Mouse (Mus musculus) splenic B cell, adult 2 months (primary cell): ENCODE measurements around the gene Il21.

ENCODE experiments used
- DNase-seq: peaks from one replicate; pipeline ENCODE4 v3.0.0-alpha.2; 2011; ENCODE audit warnings: low read depth, low spot score
- H3K27me3 ChIP-seq: 2 replicates; pipeline ENCODE4 v1.6.1; 2012; ENCODE audit warnings: mild to moderate bottlenecking, low read length, moderate library complexity, mixed read lengths; ENCODE audit not compliant: control insufficient read depth, poor library complexity, insufficient read depth, severe bottlenecking
- H3K36me3 ChIP-seq: 2 replicates; pipeline ENCODE4 v1.6.1; 2012; ENCODE audit warnings: mild to moderate bottlenecking, low read length, moderate library complexity, mixed read lengths; ENCODE audit not compliant: control insufficient read depth, poor library complexity, insufficient read depth, severe bottlenecking

The Il21 gene

GRCm38 (mm10) chr3:37219071-37219470 lies 13.4 kb downstream of the Il21 start:
- H3K27me3 ChIP-seq = no peaks in the 10 kb centered on the region
- peak; percentile 38 for DNase-seq

DNA sequence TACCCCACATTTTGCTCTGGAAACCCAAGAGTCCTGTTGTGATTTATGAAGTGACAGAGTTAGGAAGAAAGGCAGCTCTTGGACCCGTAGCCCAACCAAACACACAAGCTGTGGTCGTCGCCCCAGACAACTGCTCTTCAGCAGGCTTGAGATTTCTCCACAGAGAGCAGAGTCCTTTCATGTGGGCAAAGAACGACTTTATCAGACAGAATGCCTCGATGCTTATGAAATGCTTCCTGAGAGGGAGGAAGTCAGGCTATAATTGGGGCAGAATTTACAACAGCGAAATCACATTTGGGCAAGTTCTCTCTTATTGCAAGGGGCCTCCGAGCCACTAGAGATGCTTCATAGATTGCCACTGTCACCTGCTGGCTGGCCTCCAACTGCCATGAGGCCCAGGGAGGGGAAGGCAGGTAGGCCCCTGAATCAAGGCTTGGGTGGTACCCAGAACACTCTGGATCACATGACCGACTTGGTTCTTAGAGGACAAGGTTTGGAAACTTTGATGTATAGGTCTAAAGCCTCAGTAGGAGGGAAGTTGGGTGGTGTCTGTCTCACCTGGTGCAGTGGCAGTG lies 27.1 kb downstream of the Il21 start:
- Histone ChIP-seq H3K27me3 (no peaks in the 10 kb centered on the region), H3K36me3 (no peaks in the 10 kb centered on the region)
- peak; percentile 12 for DNase-seq

More at GRCm38 (mm10) chr3:37219071-37219470, 13.4 kb downstream of the Il21 start:
- H3K36me3 ChIP-seq = no peaks in the 10 kb centered on the region

DNA sequence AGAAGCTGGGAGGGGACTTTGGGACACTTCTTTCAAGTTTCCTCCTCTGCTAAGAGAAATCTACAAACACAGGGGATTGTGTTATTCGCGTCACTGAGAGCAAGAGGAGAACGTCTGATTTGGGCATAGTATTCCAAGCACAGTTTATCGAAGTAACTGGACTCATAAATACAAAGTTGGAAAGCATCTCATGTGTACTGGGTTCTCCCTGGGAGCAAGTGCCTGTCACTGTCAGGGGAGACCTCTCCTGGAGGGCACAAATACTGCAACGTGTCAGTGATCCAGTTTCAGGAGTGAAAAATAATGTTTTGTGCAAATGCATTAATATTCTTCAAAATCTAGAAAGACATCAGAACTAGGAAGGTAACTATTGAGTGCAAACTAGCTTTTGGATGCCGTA lies 27.9 kb downstream of the Il21 start:
- Histone ChIP-seq H3K27me3 (no peaks in the 10 kb centered on the region), H3K36me3 (no peaks in the 10 kb centered on the region)
- peak; percentile 32 for DNase-seq

GRCm38 (mm10) chr3:37203984-37204428 lies 28.4 kb downstream of the Il21 start:
- no peaks in the 10 kb centered on the region for H3K27me3 ChIP-seq

DNA sequence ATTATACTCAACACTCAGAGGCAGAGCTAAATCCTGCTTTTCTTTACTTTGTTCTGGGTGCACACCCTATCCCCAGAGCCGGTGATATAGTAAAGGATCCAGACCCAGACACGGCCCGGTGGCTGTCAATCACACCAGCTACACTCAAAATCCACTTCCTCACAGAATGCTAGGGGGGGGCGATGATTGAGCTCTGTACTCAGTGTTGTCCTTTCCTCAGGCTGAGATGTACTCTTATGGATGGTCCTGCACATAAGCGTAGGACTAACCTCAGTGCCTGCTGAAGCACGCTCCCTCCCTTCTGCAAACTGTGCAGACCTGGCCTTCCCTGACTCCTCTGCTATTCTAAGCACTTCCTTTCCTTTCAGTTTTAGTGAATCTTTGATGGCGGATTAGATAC lies 29.6 kb downstream of the Il21 start:
- DNase-seq = no peak
- Histone ChIP-seq H3K27me3 (no peaks in the 10 kb centered on the region), H3K36me3 (no peaks in the 10 kb centered on the region)

More at GRCm38 (mm10) chr3:37203984-37204428, 28.4 kb downstream of the Il21 start:
- H3K36me3 ChIP-seq = no peaks in the 10 kb centered on the region
- DNase-seq = peak; percentile 90

GRCm38 (mm10) chr3:37201122-37201916 lies 31.1 kb downstream of the Il21 start:
- H3K27me3 ChIP-seq = no peaks in the 10 kb centered on the region
- DNase-seq = no peak
- H3K36me3 ChIP-seq = no peaks in the 10 kb centered on the region

DNA sequence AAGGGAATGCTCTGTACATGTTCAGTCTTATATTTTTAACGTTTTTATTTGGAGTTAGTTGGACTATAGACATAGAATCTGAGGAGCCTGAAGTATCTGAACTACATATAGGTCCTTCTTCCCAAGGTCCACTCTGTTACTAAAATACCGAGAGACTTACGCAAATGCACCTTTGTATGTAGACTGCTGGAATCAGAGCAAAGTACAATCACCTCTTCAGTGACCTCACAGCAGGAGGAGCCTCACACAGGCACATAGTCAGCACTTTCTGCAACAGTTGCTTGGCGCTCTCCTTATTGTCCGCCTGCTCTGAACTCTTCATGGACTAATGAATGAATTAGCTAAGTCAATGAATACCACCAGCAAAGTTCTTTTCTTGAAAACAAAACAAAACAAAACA lies 34.1 kb downstream of the Il21 start:
- Histone ChIP-seq H3K36me3 (no peaks in the 10 kb centered on the region), H3K27me3 (no peaks in the 10 kb centered on the region)
- no peak for DNase-seq

DNA sequence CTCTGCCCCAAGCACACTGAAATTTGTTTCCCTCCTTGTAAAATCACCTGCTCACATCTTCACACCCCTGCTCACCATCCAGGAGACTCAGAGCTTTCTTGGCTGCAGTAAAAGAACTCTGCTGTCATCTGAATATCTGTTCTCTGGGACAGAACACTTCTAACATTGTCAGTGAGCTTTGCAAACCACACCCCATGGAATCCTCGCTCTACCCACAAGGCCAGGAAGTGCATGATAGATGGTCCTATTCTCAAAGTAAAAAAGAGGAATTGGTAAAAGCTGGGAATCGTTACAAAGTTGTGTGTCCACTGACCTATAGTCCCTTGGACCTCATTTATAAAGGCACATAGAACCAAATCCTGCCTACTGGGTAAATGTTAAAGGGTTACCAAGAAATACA lies 40.5 kb downstream of the Il21 start:
- Histone ChIP-seq H3K27me3 (no peaks in the 10 kb centered on the region), H3K36me3 (no peaks in the 10 kb centered on the region)
- DNase-seq = no peak

DNA sequence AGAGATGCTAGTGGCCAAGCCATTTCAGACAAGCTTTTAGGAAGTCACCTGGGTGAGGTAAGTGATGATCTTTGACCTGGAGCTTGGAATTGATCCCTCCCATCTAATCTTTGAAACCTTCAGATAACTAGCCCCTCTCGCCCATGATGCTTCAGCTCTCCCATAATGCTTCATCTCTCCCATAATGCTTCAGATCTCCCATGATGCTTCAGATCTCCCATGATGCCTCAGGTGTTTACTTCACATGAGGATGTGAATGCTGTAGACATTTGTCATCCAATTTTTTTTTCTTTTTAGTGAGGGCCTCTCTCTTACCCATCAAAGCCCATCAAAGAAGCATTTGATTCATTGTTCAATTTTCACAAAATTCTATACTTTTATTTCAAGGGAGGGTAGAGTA lies 46.9 kb downstream of the Il21 start:
- no peaks in the 10 kb centered on the region for H3K36me3 ChIP-seq
- no peak for DNase-seq
- H3K27me3 ChIP-seq = no peaks in the 10 kb centered on the region

DNA sequence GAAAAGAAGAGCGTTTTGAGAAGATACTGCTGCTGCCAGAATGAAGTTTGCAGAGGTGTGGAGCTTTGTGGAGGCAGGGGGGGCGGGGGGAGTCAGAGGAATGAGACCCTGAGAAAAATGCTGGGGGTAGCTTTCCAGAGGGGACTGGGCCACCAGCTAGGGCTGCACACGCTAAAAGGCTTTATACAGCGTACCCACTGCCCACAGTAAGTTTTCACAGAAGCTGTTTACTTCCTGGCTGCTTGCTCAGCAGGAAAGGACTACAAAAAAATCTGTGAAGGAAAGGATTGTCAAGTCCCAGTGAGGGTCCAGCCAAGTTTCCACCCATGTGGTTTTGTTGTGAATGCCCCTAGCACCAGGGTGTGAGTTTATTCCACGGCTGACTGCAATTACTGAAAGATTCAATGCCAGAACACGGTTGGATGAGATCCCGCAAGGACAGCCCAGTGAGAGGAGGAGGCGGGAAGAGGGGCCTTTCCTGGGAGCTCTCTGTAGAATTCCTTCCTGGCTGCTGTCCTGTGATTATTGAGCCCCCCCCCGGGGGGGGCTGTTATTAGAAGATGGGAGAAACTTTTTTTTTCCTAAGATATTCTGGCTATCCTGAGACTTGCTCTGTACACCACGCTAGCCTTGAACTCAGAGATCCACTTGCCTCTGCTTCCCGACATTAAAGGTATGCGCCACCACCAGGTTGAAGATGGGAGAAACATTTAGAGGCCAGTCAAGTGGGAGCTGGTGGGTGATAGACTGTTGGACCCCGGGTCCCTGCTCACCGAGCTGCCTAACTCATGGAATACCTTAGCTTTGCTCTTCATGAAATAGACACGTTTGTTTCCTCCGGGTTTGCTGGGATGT lies 49.8 kb downstream of the Il21 start:
- H3K36me3 ChIP-seq = no peaks in the 10 kb centered on the region
- no peak for DNase-seq
- no peaks in the 10 kb centered on the region for H3K27me3 ChIP-seq

DNA sequence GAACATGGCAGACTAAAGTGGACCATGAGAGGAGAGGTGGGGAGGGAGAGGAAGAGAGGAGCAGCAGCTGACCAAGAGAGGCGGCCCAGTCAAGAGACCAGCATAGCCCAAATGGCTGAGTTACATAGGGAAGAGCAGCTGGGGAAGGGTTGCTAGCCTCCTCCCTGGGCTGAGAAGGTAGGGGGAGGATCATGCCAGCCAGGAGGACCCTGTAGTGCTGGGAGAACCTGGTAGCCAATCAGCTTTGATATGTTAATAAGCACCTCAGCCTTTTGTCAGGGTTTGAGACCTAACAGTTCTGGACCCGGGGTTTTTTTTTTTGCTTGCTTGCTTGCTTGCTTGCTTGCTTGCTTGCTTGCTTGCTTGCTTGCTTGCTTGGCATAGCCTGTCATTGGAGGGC lies 51.4 kb downstream of the Il21 start:
- DNase-seq = no peak

DNA sequence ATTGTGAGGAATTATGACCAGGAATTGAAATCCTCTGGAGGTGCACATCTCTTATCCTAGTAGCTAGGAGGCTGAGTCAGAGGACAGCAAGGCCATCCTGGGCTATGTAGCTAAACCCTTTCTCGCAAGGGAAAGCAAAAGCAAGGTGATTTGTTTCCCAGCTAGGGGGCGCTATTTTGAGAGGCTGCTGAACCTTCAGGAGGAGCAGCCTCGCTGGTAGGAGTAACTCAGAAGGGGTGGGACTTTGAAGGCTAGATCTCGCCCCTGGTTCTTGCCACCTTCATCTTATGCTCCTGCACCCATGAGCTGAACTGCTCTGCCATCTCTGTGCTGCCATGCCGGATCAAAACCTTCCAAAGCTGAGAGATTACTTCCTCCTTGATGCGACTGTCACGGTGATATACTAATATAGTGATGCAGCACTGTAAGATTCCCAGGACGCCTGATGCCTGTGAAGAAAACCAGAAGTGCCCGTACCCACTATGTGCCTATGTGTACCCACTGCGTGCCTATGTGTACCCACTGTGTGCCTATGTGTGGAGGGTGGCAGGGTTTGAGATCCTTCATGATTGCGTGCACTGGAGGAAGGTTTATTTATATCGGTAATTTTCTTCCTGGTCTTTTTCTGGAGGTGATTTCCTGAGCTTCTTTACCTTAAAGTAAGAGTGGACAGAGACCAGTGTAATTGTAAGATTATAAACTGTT lies 52.2 kb downstream of the Il21 start:
- Histone ChIP-seq H3K36me3 (no peaks in the 10 kb centered on the region), H3K27me3 (no peaks in the 10 kb centered on the region)
- peak; percentile 48 for DNase-seq

More for the DNA sequence above, 51.4 kb downstream of the Il21 start:
- Histone ChIP-seq H3K27me3 (no peaks in the 10 kb centered on the region), H3K36me3 (no peaks in the 10 kb centered on the region)

GRCm38 (mm10) chr3:37179472-37179871 lies 53.0 kb downstream of the Il21 start:
- DNase-seq = no peak
- Histone ChIP-seq H3K36me3 (no peaks in the 10 kb centered on the region), H3K27me3 (no peaks in the 10 kb centered on the region)

- DNase-seq = no peak
- no peaks in the 10 kb centered on the region for H3K27me3 ChIP-seq
- H3K36me3 ChIP-seq = no peaks in the 10 kb centered on the region
Measured at GRCm38 (mm10) chr3:37174711-37175572, 57.5 kb downstream of the Il21 start.
